ENCODE assay signal across 33 mouse cellular contexts in the genomic region with DNA sequence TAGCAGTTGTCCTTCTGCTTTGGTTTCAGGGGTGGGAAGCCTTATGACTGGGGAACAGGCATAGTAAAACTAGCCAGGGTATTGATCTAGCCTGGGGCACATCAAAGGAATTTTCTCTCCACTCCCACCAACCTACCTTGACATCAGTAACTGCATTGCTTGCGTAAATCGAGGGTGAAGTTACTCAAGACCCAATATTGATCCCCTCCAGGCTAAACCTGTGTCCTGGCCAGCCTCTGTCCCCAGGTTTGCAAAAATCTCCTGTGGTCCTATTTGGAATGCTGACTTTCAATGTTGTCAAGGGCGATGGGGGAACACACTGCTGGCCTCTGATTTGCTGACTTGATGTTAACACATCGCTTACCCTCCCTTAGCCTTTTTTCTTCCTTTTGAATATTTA. TPM values are rescaled to one million over a fixed set of nuclear protein-coding genes. Genes with fewer than 3 reads are reported as not detected.
A peak's percentile ranks its signal among the peaks of the same experiment; 100 is the strongest.
DNase-seq lines count a peak whose midpoint lies in the region; ATAC-seq lines count a peak whose summit lies in the region.
"Had no signal": no experiment of that assay in that cellular context is flagged by ENCODE, and none has a peak within 500 bp of the region (broad histone marks: within the 10 kb centered on the region; RNA-seq: fewer than 3 reads in every experiment).

No protein-coding gene starts in this region.

- no peaks in the 10 kb centered on the region for H3K4me1 ChIP-seq in intestine, embryonic 14.5 days (replicated peaks; ENCODE audit: control insufficient read depth, insufficient read depth, low read length)
- H3K4me1 ChIP-seq in intestine, embryonic 15.5 days (replicated peaks), result no peaks in the 10 kb centered on the region
- peaks cover 69% of the 10 kb centered on the region for H3K4me1 ChIP-seq in liver, embryonic 13.5 days (replicated peaks)
- H3K4me1 ChIP-seq in liver, embryonic 16.5 days (ENCODE audit: control insufficient read depth, low read depth, low read length), result peaks cover 58% of the 10 kb centered on the region
- H3K4me1 ChIP-seq: embryonic facial prominence, embryonic 10.5 days; embryonic facial prominence, embryonic 13.5 days; forebrain, embryonic 13.5 days; heart, embryonic 13.5 days; hindbrain, embryonic 13.5 days had no signal

- intact Hi-C loops in heart, postnatal 25 days (cut with DNase I), result no loop called here
- intact Hi-C loops in left cerebral cortex, postnatal 4 days (cut with DNase I), result no loop called here

- no peaks in the 10 kb centered on the region for H3K9me3 ChIP-seq in intestine, embryonic 14.5 days (ENCODE audit: control insufficient read depth, low read length)
- no peaks in the 10 kb centered on the region for H3K9me3 ChIP-seq in intestine, embryonic 15.5 days
- H3K9me3 ChIP-seq in liver, embryonic 13.5 days (replicated peaks), result no peaks in the 10 kb centered on the region
- no peaks in the 10 kb centered on the region for H3K9me3 ChIP-seq in liver, embryonic 16.5 days (replicated peaks; ENCODE audit: control insufficient read depth, low read length)
- H3K9me3 ChIP-seq: embryonic facial prominence, embryonic 10.5 days; embryonic facial prominence, embryonic 13.5 days; forebrain, embryonic 13.5 days; heart, embryonic 13.5 days; hindbrain, embryonic 13.5 days had no signal

- no peak overlapping the region for H3K27ac ChIP-seq in intestine, embryonic 14.5 days (ENCODE audit: low read depth)
- H3K27ac ChIP-seq in intestine, embryonic 15.5 days, result no peak overlapping the region
- H3K27ac ChIP-seq in liver, embryonic 13.5 days, result peak overlapping the region; percentile 73
- peak overlapping the region; percentile 93 for H3K27ac ChIP-seq in liver, embryonic 16.5 days (ENCODE audit: low read length)
- H3K27ac ChIP-seq: embryonic facial prominence, embryonic 10.5 days; embryonic facial prominence, embryonic 13.5 days; forebrain, embryonic 13.5 days; heart, embryonic 13.5 days; hindbrain, embryonic 13.5 days; hindbrain, postnatal 0 days had no signal

- DNase-seq in heart, adult 11 months, result peak; percentile 76
- DNase-seq in heart, postnatal 25 days (ENCODE audit: low spot score), result no peak
- peak; percentile 49 for DNase-seq in intestine, embryonic 14.5 days (ENCODE audit: low spot score)
- DNase-seq in liver, embryonic 13.5 days, result no peak
- no peak for DNase-seq in kidney, postnatal 10 days
- DNase-seq in left cerebral cortex, postnatal 4 days, result no peak
- DNase-seq: adrenal gland, adult 8-10 months; adrenal gland, postnatal 25 days; cerebellum, adult 11-12 months; cerebellum, adult 8-10 months; cerebellum, postnatal 10 days; cerebellum, postnatal 36 days; embryo, embryonic 11 days; gastrocnemius, postnatal 10 days; gastrocnemius, postnatal 36 days; heart, postnatal 14 days had no signal

- H3K9ac ChIP-seq in intestine, embryonic 14.5 days (ENCODE audit: low read length), result no peak overlapping the region
- no peak overlapping the region for H3K9ac ChIP-seq in intestine, embryonic 15.5 days
- no peak overlapping the region for H3K9ac ChIP-seq in liver, embryonic 13.5 days
- no peak overlapping the region for H3K9ac ChIP-seq in liver, embryonic 16.5 days (ENCODE audit: low read depth, low read length)
- H3K9ac ChIP-seq: embryonic facial prominence, embryonic 13.5 days; forebrain, embryonic 13.5 days; heart, embryonic 13.5 days; hindbrain, embryonic 13.5 days had no signal

- H3K4me3 ChIP-seq in intestine, embryonic 14.5 days (ENCODE audit: low read depth, low read length), result no peak overlapping the region
- H3K4me3 ChIP-seq in intestine, embryonic 15.5 days (replicated peaks), result no peak overlapping the region
- no peak overlapping the region for H3K4me3 ChIP-seq in liver, embryonic 13.5 days (replicated peaks)
- H3K4me3 ChIP-seq in liver, embryonic 16.5 days (ENCODE audit: low read depth, low read length), result no peak overlapping the region
- H3K4me3 ChIP-seq: embryonic facial prominence, embryonic 10.5 days; embryonic facial prominence, embryonic 13.5 days; erythroblast, embryonic 14.5 days; forebrain, embryonic 13.5 days; heart, embryonic 13.5 days; hindbrain, embryonic 13.5 days had no signal

- no peak for ATAC-seq in intestine, embryonic 14.5 days (replicated peaks; ENCODE audit: low FRiP score, low TSS enrichment, low read depth)
- ATAC-seq in intestine, embryonic 15.5 days, result no peak
- ATAC-seq in liver, embryonic 13.5 days (ENCODE audit: low read depth), result peak; percentile 16; the same call in 1 of the 2 replicates
- peak; percentile 39 for ATAC-seq in liver, embryonic 16.5 days (ENCODE audit: low read depth)
- ATAC-seq: activated CD4-positive, CD25-positive, alpha-beta regulatory T cell, adult 4 months; forebrain, embryonic 13.5 days; forebrain, embryonic 16.5 days; hindbrain, postnatal 0 days had no signal

- no peak overlapping the region for H3K4me2 ChIP-seq in intestine, embryonic 14.5 days (ENCODE audit: low read length)
- no peak overlapping the region for H3K4me2 ChIP-seq in intestine, embryonic 15.5 days (replicated peaks)
- no peak overlapping the region for H3K4me2 ChIP-seq in liver, embryonic 13.5 days
- H3K4me2 ChIP-seq in liver, embryonic 16.5 days (ENCODE audit: low read depth, low read length), result no peak overlapping the region
- H3K4me2 ChIP-seq: embryonic facial prominence, embryonic 13.5 days; forebrain, embryonic 13.5 days; heart, embryonic 13.5 days; hindbrain, embryonic 13.5 days had no signal

- H3K27me3 ChIP-seq in intestine, embryonic 14.5 days (replicated peaks; ENCODE audit: control insufficient read depth, insufficient read depth, low read length), result no peaks in the 10 kb centered on the region
- H3K27me3 ChIP-seq in intestine, embryonic 15.5 days (replicated peaks), result no peaks in the 10 kb centered on the region
- no peaks in the 10 kb centered on the region for H3K27me3 ChIP-seq in liver, embryonic 13.5 days
- no peaks in the 10 kb centered on the region for H3K27me3 ChIP-seq in liver, embryonic 16.5 days (ENCODE audit: control insufficient read depth, insufficient read depth, low read depth, low read length)
- H3K27me3 ChIP-seq: embryonic facial prominence, embryonic 13.5 days; forebrain, embryonic 13.5 days; heart, embryonic 13.5 days; hindbrain, embryonic 13.5 days had no signal

- H3K36me3 ChIP-seq in intestine, embryonic 14.5 days (ENCODE audit: control insufficient read depth, insufficient read depth, low read length), result no peaks in the 10 kb centered on the region
- H3K36me3 ChIP-seq in intestine, embryonic 15.5 days, result no peaks in the 10 kb centered on the region
- no peaks in the 10 kb centered on the region for H3K36me3 ChIP-seq in liver, embryonic 13.5 days
- H3K36me3 ChIP-seq in liver, embryonic 16.5 days (ENCODE audit: control insufficient read depth, insufficient read depth), result no peaks in the 10 kb centered on the region
- H3K36me3 ChIP-seq: embryonic facial prominence, embryonic 10.5 days; embryonic facial prominence, embryonic 13.5 days; heart, embryonic 13.5 days; hindbrain, embryonic 13.5 days had no signal

- 68% methylated on average over 4 of the region's 4 CpGs for WGBS in intestine, embryonic 14.5 days
- WGBS in intestine, embryonic 15.5 days, result 58% methylated on average over 4 of the region's 4 CpGs
- 59% methylated on average over 4 of the region's 4 CpGs for WGBS in liver, embryonic 13.5 days (ENCODE audit: insufficient replicate concordance)
- 65% methylated on average over 4 of the region's 4 CpGs for WGBS in liver, embryonic 16.5 days (ENCODE audit: insufficient replicate concordance)

RNA-seq across cellular contexts. Expression of a gene that starts 14.2 kb away (rescaled TPM):
- total RNA-seq in heart, postnatal 25 days (2021), result not detected
- 1.3 and 1.9 TPM in 2 replicates for polyA plus RNA-seq in intestine, embryonic 14.5 days (2014; fragmentation: Nextera tagmentation; extraction: Ambion mirVana)
- 4.7 and 6.8 TPM in 2 replicates for polyA plus RNA-seq in intestine, embryonic 15.5 days (2015; fragmentation: Nextera tagmentation; extraction: Ambion mirVana)
- polyA plus RNA-seq in liver, embryonic 13.5 days (2015; fragmentation: Nextera tagmentation; extraction: Ambion mirVana), result 12.4 and 15.2 TPM in 2 replicates
- polyA plus RNA-seq in liver, embryonic 16.5 days (2015; fragmentation: Nextera tagmentation; extraction: Ambion mirVana), result 110 and 129 TPM in 2 replicates
- total RNA-seq in left cerebral cortex, postnatal 4 days (2021), result not detected
- total RNA-seq: ES-E14; granulocyte monocyte progenitor cell, adult 5-6 weeks; heart, adult 8-10 months; hematopoietic stem cell, adult 5-6 weeks; hindbrain, postnatal 0 days had no signal
- polyA plus RNA-seq: activated CD4-positive, CD25-positive, alpha-beta regulatory T cell, adult 4 months; brain, embryonic 14.5 days; cortical plate, adult 2 months; embryonic facial prominence, embryonic 10.5 days; embryonic facial prominence, embryonic 13.5 days; erythroblast, embryonic 14.5 days; forebrain, embryonic 13.5 days; forebrain, embryonic 16.5 days; hindbrain, embryonic 13.5 days; hindbrain, postnatal 0 days had no signal

RNA-seq across cellular contexts. Expression of a gene that starts 27.5 kb away (rescaled TPM):
- 10 to 100 TPM; 15.6 to 16.7 TPM for total RNA-seq in heart, postnatal 25 days (2021)
- polyA plus RNA-seq in intestine, embryonic 14.5 days (2014; fragmentation: Nextera tagmentation; extraction: Ambion mirVana), result 58.6 and 68.4 TPM in 2 replicates
- 68.5 and 69.1 TPM in 2 replicates for polyA plus RNA-seq in intestine, embryonic 15.5 days (2015; fragmentation: Nextera tagmentation; extraction: Ambion mirVana)
- polyA plus RNA-seq in liver, embryonic 13.5 days (2015; fragmentation: Nextera tagmentation; extraction: Ambion mirVana), result 76.0 and 76.3 TPM in 2 replicates
- polyA plus RNA-seq in liver, embryonic 16.5 days (2015; fragmentation: Nextera tagmentation; extraction: Ambion mirVana), result 63.8 and 73.2 TPM in 2 replicates
- 10 to 100 TPM; 34.9 to 39.3 TPM for total RNA-seq in left cerebral cortex, postnatal 4 days (2021)

RNA-seq across cellular contexts. Expression of a gene that starts 54.8 kb away (rescaled TPM):
- total RNA-seq in heart, postnatal 25 days (2021), result 10 to 100 TPM; 14.4 to 18.4 TPM
- 10.3 and 10.6 TPM in 2 replicates for polyA plus RNA-seq in intestine, embryonic 14.5 days (2014; fragmentation: Nextera tagmentation; extraction: Ambion mirVana)
- 7.6 and 8.4 TPM in 2 replicates for polyA plus RNA-seq in intestine, embryonic 15.5 days (2015; fragmentation: Nextera tagmentation; extraction: Ambion mirVana)
- polyA plus RNA-seq in liver, embryonic 13.5 days (2015; fragmentation: Nextera tagmentation; extraction: Ambion mirVana), result 3.4 and 3.8 TPM in 2 replicates
- 3.5 and 4.1 TPM in 2 replicates for polyA plus RNA-seq in liver, embryonic 16.5 days (2015; fragmentation: Nextera tagmentation; extraction: Ambion mirVana)
- 10 to 100 TPM; 38.5 to 43.9 TPM for total RNA-seq in left cerebral cortex, postnatal 4 days (2021)

RNA-seq across cellular contexts. Expression of a gene that starts 55.2 kb away (rescaled TPM):
- under 1 TPM; 0.81 to 0.98 TPM for total RNA-seq in heart, postnatal 25 days (2021)
- polyA plus RNA-seq in intestine, embryonic 14.5 days (2014; fragmentation: Nextera tagmentation; extraction: Ambion mirVana), result 1.1 and 1.8 TPM in 2 replicates
- polyA plus RNA-seq in intestine, embryonic 15.5 days (2015; fragmentation: Nextera tagmentation; extraction: Ambion mirVana), result 0.74 and 0.79 TPM in 2 replicates
- polyA plus RNA-seq in liver, embryonic 13.5 days (2015; fragmentation: Nextera tagmentation; extraction: Ambion mirVana), result 0.16 TPM in 1 of 2 replicates, not detected in the other
- polyA plus RNA-seq in liver, embryonic 16.5 days (2015; fragmentation: Nextera tagmentation; extraction: Ambion mirVana), result 0.08 and 0.11 TPM in 2 replicates
- total RNA-seq in left cerebral cortex, postnatal 4 days (2021), result 1 to 10 TPM; 5.6 to 6.1 TPM
- total RNA-seq: hematopoietic stem cell, adult 5-6 weeks had no signal

Comparison
In these comparisons a context has a peak if more than half of its experiments do, and no peak if none do; other contexts are left out.
1. DNase-seq: peak in heart, adult 11 months (single experiment) and intestine, embryonic 14.5 days (single experiment); none in heart, postnatal 25 days (single experiment), liver, embryonic 13.5 days (single experiment), kidney, postnatal 10 days (single experiment) and left cerebral cortex, postnatal 4 days (single experiment).
2. ATAC-seq: peak in liver, embryonic 13.5 days (single experiment) and liver, embryonic 16.5 days (single experiment); none in intestine, embryonic 14.5 days (single experiment) and intestine, embryonic 15.5 days (single experiment).
3. H3K27ac ChIP-seq: peak in liver, embryonic 13.5 days (single experiment) and liver, embryonic 16.5 days (single experiment); none in intestine, embryonic 14.5 days (single experiment) and intestine, embryonic 15.5 days (single experiment).